Mouse (Mus musculus): ENCODE results near the gene Hes1.

- TF ChIP-seq CTCF (conservative IDR thresholded peaks at IDR 0.05; ENCODE audit: low read length) (no peak), POU5F1 (IDR thresholded peaks at IDR 0.05; ENCODE audit: borderline replicate concordance, low read length) (no peak)
Observed at GRCm38 (mm10) chr16:30102149-30102915, 38.1 kb downstream of the Hes1 start.
